Mouse (Mus musculus): Measurements from ENCODE around the gene Ermn. TPM values are rescaled to one million over a fixed set of nuclear protein-coding genes. Genes with fewer than 3 reads are reported as not detected.
A peak's percentile ranks its signal among the peaks of the same experiment; 100 is the strongest.

Gene Ermn
- polyA plus RNA-seq, 1 experiment from 2014 or later: 0.05 TPM

DNA sequence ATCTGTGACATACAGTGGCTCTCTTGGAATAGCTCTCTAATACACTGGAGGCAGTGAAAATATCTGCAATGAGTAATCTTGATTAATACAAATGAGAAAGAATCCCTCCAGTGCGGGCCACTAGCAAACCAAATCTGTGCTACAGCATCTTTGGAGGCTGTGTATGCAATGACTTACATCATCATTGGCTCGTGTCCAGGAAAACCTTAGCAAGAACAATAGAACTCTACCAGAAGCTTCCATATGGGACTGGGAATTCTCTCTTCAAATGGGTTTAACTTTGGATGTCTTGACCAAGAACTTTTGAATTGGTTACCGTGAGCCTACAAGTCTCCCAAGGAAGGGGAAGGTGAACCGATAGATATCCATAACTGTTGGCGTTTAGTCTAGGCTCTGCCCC is 25.9 kb downstream of the Ermn start:
- Histone ChIP-seq H3K27ac (ENCODE audit: low read length) (no peak overlapping the region), H3K27me3 (ENCODE audit: control insufficient read depth, insufficient read depth, low read depth, low read length) (no peaks in the 10 kb centered on the region), H3K9me3 (ENCODE audit: control insufficient read depth, low read length) (no peaks in the 10 kb centered on the region), H3K9ac (ENCODE audit: low read length) (no peak overlapping the region), H3K36me3 (ENCODE audit: control insufficient read depth, insufficient read depth, low read length) (no peaks in the 10 kb centered on the region), H3K4me3 (ENCODE audit: low read length) (no peak overlapping the region), H3K4me1 (replicated peaks; ENCODE audit: control insufficient read depth, insufficient read depth, low read length) (no peaks in the 10 kb centered on the region), H3K4me2 (ENCODE audit: low read depth, low read length) (no peak overlapping the region)
- WGBS: 69% methylated on average over 5 of the region's 5 CpGs
- ATAC-seq (ENCODE audit: low read depth): no peak

DNA sequence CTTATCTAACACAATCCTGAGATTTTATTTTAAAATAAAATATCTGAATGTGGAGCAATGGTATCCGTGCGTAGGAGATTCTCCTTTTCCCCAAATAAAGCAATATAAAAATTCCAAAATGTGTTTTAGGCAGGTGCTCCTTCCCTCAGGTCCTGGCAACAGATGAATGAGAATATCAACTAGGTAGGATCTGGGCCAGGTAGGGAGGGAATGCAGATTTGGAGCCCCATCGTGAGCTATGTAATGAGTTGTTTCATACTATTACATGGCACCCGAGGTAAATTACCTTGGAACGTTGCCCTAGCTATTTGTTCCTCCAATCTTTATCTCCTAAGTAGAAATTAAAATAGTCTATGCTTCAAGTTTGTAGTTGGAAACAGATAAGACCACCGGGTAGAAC is 29.1 kb downstream of the Ermn start:
- Histone ChIP-seq H3K27me3 (ENCODE audit: control insufficient read depth, insufficient read depth, low read depth, low read length) (no peaks in the 10 kb centered on the region), H3K4me2 (ENCODE audit: low read depth, low read length) (no peak overlapping the region), H3K27ac (ENCODE audit: low read length) (no peak overlapping the region), H3K4me3 (ENCODE audit: low read length) (no peak overlapping the region), H3K36me3 (ENCODE audit: control insufficient read depth, insufficient read depth, low read length) (no peaks in the 10 kb centered on the region), H3K9ac (ENCODE audit: low read length) (no peak overlapping the region), H3K4me1 (replicated peaks; ENCODE audit: control insufficient read depth, insufficient read depth, low read length) (no peaks in the 10 kb centered on the region), H3K9me3 (ENCODE audit: control insufficient read depth, low read length) (no peaks in the 10 kb centered on the region)
- 74% methylated on average over 6 of the region's 6 CpGs for WGBS
- no peak for ATAC-seq (ENCODE audit: low read depth)

DNA sequence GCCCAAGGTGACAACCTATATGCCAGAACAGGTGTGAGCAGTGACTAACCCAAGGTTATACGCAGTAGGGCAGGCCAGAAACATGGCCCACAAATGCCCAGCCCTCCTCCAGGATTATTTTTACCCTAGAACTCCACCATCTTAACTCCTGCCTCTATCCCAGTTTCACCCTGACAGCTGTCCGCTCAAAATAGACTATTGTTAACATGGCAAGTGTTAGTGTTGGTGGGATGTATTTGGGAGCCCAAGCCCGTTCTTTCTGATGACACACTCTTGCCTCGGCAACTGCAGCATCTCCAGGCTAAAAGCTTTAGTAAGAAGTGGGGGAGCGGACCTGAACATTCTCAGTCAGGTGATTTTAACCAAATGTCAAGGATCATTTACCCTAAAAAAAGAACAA is 45.6 kb downstream of the Ermn start:
- H3K9ac ChIP-seq (ENCODE audit: low read length): no peak overlapping the region
- H3K36me3 ChIP-seq (ENCODE audit: control insufficient read depth, insufficient read depth, low read length): no peaks in the 10 kb centered on the region
- H3K9me3 ChIP-seq (ENCODE audit: control insufficient read depth, low read length): no peaks in the 10 kb centered on the region
- H3K27ac ChIP-seq (ENCODE audit: low read length): no peak overlapping the region
- no peaks in the 10 kb centered on the region for H3K27me3 ChIP-seq (ENCODE audit: control insufficient read depth, insufficient read depth, low read depth, low read length)
- no peak overlapping the region for H3K4me3 ChIP-seq (ENCODE audit: low read length)
- 86% methylated on average over 5 of the region's 5 CpGs for WGBS
- no peak for ATAC-seq (ENCODE audit: low read depth)
- H3K4me1 ChIP-seq (replicated peaks; ENCODE audit: control insufficient read depth, insufficient read depth, low read length): no peaks in the 10 kb centered on the region
- no peak overlapping the region for H3K4me2 ChIP-seq (ENCODE audit: low read depth, low read length)

DNA sequence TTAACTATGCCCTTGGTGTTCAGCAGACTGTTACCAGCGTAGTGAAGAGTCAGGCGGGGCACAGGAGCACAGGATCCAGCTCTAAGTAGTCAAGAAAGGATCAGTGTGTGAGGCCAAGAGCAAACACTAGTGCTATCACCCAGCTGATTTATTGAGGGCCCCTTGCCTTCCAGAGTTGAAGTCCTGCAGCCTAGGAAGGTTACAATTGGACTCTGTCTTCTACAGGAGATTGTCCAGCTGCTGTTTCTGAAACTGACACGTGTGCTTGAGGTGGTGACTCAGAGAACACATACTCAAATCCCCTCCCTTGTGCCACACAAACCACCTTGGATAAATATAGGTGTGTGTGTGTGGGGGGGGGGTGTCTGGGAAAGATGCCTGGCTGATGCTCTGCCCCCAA is 51.2 kb downstream of the Ermn start:
- Histone ChIP-seq H3K4me2 (ENCODE audit: low read depth, low read length) (no peak overlapping the region), H3K9ac (ENCODE audit: low read length) (no peak overlapping the region), H3K4me3 (ENCODE audit: low read length) (no peak overlapping the region), H3K9me3 (ENCODE audit: control insufficient read depth, low read length) (no peaks in the 10 kb centered on the region), H3K27ac (ENCODE audit: low read length) (peak overlapping the region; percentile 9; the same call in 1 of the 2 replicates), H3K36me3 (ENCODE audit: control insufficient read depth, insufficient read depth, low read length) (no peaks in the 10 kb centered on the region), H3K27me3 (ENCODE audit: control insufficient read depth, insufficient read depth, low read depth, low read length) (no peaks in the 10 kb centered on the region), H3K4me1 (replicated peaks; ENCODE audit: control insufficient read depth, insufficient read depth, low read length) (0 out of 2 replicates have a peak, but pooled peaks cover 2% of the 10 kb centered on the region)
- WGBS: 48% methylated on average over 3 of the region's 3 CpGs
- ATAC-seq (ENCODE audit: low read depth): peak; percentile 64

DNA sequence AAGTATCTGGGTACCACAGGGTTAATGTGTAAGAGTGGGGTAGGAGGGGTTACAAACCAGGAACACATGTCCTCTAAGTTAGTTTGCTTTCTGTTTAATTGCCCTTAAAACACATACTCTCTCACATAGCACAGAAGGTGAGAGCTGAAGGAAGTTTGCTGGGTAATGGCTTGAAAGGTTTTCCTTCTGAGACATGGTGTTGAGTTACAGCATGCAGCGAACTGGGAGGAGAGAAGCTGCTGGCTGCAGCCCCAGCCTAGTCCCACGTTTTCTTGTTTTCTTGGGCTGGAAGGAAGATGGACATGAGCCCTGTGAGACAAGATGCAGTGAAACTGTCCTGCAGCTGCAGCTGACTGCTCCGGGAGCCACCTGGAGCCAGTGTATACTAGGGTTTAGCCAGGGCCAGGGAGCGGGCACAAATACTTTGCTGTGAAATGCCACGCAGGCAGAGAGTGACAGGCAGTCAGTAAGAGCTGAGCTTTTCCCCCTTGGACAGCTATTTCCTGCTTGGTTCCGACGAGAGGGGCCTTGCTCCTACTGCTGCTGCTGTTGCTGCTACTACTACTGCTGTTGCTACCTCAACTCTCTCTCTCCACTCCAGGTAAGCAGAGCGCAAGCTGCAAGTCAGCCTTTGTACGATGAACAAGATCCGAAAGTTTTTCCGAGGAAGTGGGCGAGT is 54.8 kb downstream of the Ermn start, which contains the start of gene Galnt5:
Gene Galnt5, plus strand, starts transcription at position 133 of the 679 bp plus-strand sequence.
- H3K4me2 ChIP-seq (ENCODE audit: low read depth, low read length): peak within 1 kb of the TSS; percentile 61
- no peaks in the 10 kb centered on the region for H3K9me3 ChIP-seq (ENCODE audit: control insufficient read depth, low read length)
- peak within 1 kb of the TSS; percentile 72 for H3K27ac ChIP-seq (ENCODE audit: low read length)
- H3K36me3 ChIP-seq (ENCODE audit: control insufficient read depth, insufficient read depth, low read length): no peaks in the 10 kb centered on the region
- H3K9ac ChIP-seq (ENCODE audit: low read length): peak within 1 kb of the TSS; percentile 52; the same call in 1 of the 2 replicates
- peak within 1 kb of the TSS; percentile 45 for H3K4me3 ChIP-seq (ENCODE audit: low read length)
- no peaks in the 10 kb centered on the region for H3K27me3 ChIP-seq (ENCODE audit: control insufficient read depth, insufficient read depth, low read depth, low read length)
- WGBS: 10% methylated on average over 12 of the region's 12 CpGs
- 0 out of 2 replicates have a peak, but pooled peaks cover 2% of the 10 kb centered on the region for H3K4me1 ChIP-seq (replicated peaks; ENCODE audit: control insufficient read depth, insufficient read depth, low read length)
- peak; percentile 84 for ATAC-seq (ENCODE audit: low read depth)

Other genes with a start within 250 kb of the Ermn start
- gene Galnt5, start 55.0 kb downstream of the Ermn start, polyA plus RNA-seq (2015; fragmentation: Nextera tagmentation; extraction: Ambion mirVana): 2.1 and 2.3 TPM in 2 replicates
- 3.8 and 4.6 TPM in 2 replicates for gene Cytip, start 142.7 kb upstream of the Ermn start, polyA plus RNA-seq (2015; fragmentation: Nextera tagmentation; extraction: Ambion mirVana)

Measured in lung, embryonic 16.5 days (tissue).